Mouse (Mus musculus): Measurements from ENCODE around the gene Tbl2. TPM values are rescaled to one million over a fixed set of nuclear protein-coding genes. Genes with fewer than 3 reads are reported as not detected.

The Tbl2 gene
- polyA plus RNA-seq, 1 experiment: 17.0 TPM

- no peak for TF ChIP-seq CTCF (IDR thresholded peaks at IDR 0.05; ENCODE audit: control insufficient read depth, insufficient read depth, insufficient read length)
- no peak for TF ChIP-seq MYOD1 (IDR thresholded peaks at IDR 0.05; ENCODE audit: control insufficient read depth, insufficient read length, low read depth)
- no peak for TF ChIP-seq USF1 (IDR thresholded peaks at IDR 0.05; ENCODE audit: low read depth)
- no peak for TF ChIP-seq CEBPB (IDR thresholded peaks at IDR 0.05; ENCODE audit: low read depth)
- TF ChIP-seq FOSL1 (IDR thresholded peaks at IDR 0.05; ENCODE audit: insufficient read depth, low read length, poor library complexity, severe bottlenecking): no peak
- TF ChIP-seq MAX (IDR thresholded peaks at IDR 0.05): no peak
- TF ChIP-seq MYOG (IDR thresholded peaks at IDR 0.05; ENCODE audit: control insufficient read depth, extremely low read depth, insufficient read length): no peak
These were observed 46.9 kb downstream of the Tbl2 start for GRCm38 (mm10) chr5:135196367-135196766.

GRCm38 (mm10) chr5:135202763-135203162 is 53.3 kb downstream of the Tbl2 start:
- no peaks in the 10 kb centered on the region for H3K27me3 ChIP-seq (ENCODE audit: control insufficient read depth, insufficient read depth, insufficient read length)
- peaks cover 92% of the 10 kb centered on the region for H3K36me3 ChIP-seq (ENCODE audit: control insufficient read depth, insufficient read depth)
- H3ac ChIP-seq (ENCODE audit: control insufficient read depth, insufficient read length, low read depth): no peak overlapping the region
- H3K79me3 ChIP-seq (ENCODE audit: low read depth): peaks cover 79% of the 10 kb centered on the region
- H3K4me3 ChIP-seq (ENCODE audit: insufficient read depth, poor library complexity, severe bottlenecking): no peak overlapping the region
- TF ChIP-seq USF1 (IDR thresholded peaks at IDR 0.05; ENCODE audit: low read depth) (peak; percentile 79), CTCF (IDR thresholded peaks at IDR 0.05; ENCODE audit: control insufficient read depth, insufficient read depth, insufficient read length) (no peak), MYOD1 (IDR thresholded peaks at IDR 0.05; ENCODE audit: control insufficient read depth, insufficient read length, low read depth) (no peak)
- H3K79me2 ChIP-seq (ENCODE audit: control insufficient read depth, insufficient read depth): peaks cover 100% of the 10 kb centered on the region

More at GRCm38 (mm10) chr5:135196367-135196766, 46.9 kb downstream of the Tbl2 start:
- Histone ChIP-seq H3K79me3 (ENCODE audit: low read depth) (peaks cover 90% of the 10 kb centered on the region), H3K4me3 (ENCODE audit: insufficient read depth, poor library complexity, severe bottlenecking) (no peak overlapping the region), H3K27me3 (ENCODE audit: control insufficient read depth, insufficient read depth, insufficient read length) (no peaks in the 10 kb centered on the region), H3K36me3 (ENCODE audit: control insufficient read depth, insufficient read depth) (peaks cover 93% of the 10 kb centered on the region), H3ac (ENCODE audit: control insufficient read depth, insufficient read length, low read depth) (no peak overlapping the region), H3K79me2 (ENCODE audit: control insufficient read depth, insufficient read depth) (peaks cover 100% of the 10 kb centered on the region)

DNA sequence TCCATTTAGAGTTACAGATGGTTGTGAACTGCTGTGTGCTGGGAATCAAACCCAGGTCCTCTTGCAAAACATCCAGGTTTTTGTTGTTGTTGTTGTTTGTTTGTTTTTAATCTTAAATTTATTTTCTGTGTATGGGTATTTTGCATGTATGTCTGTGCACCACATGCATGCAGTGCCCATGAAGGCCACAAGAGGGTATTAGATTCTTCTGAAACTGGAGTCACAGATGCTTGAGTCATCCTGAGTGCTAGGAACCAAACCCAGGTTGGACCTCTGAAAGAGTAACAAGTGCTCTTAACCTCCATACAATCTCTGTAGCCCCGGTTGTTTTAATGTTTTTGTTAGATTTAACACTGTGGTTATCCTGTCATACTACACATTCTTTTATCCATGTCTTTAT is 58.7 kb downstream of the Tbl2 start:
- TF ChIP-seq CEBPB (IDR thresholded peaks at IDR 0.05; ENCODE audit: low read depth) (no peak), FOSL1 (IDR thresholded peaks at IDR 0.05; ENCODE audit: insufficient read depth, low read length, poor library complexity, severe bottlenecking) (no peak)
- Histone ChIP-seq H3K36me3 (ENCODE audit: control insufficient read depth, insufficient read depth) (peaks cover 98% of the 10 kb centered on the region), H3K27me3 (ENCODE audit: control insufficient read depth, insufficient read depth, insufficient read length) (no peaks in the 10 kb centered on the region), H3K4me3 (ENCODE audit: insufficient read depth, poor library complexity, severe bottlenecking) (no peak overlapping the region), H3K79me3 (ENCODE audit: low read depth) (peaks cover 46% of the 10 kb centered on the region), H3K79me2 (ENCODE audit: control insufficient read depth, insufficient read depth) (peaks cover 71% of the 10 kb centered on the region), H3ac (ENCODE audit: control insufficient read depth, insufficient read length, low read depth) (no peak overlapping the region)

Small RNA genes within 50 kb of the gene (microRNA-seq; reads per million reads assigned to microRNA genes)
- not detected for gene Gm25315 (ENCODE audit: borderline microRNAs expressed)

Other genes starting within 250 kb of the Tbl2 start
- gene Tmem270, start 242.9 kb upstream of the Tbl2 start, polyA plus RNA-seq (2012; fragmentation: generic; extraction: Trizol): not detected
- gene Cldn13, start 234.1 kb upstream of the Tbl2 start, polyA plus RNA-seq (2012; fragmentation: generic; extraction: Trizol): not detected
- gene Mettl27, start 217.3 kb upstream of the Tbl2 start, polyA plus RNA-seq (2012; fragmentation: generic; extraction: Trizol): 4.3 TPM
- 0.04 TPM for gene Cldn4, start 202.7 kb upstream of the Tbl2 start, polyA plus RNA-seq (2012; fragmentation: generic; extraction: Trizol)
- not detected for gene Cldn3, start 163.4 kb upstream of the Tbl2 start, polyA plus RNA-seq (2012; fragmentation: generic; extraction: Trizol)
- gene Abhd11, start 140.5 kb upstream of the Tbl2 start, polyA plus RNA-seq (2012; fragmentation: generic; extraction: Trizol): 26.8 TPM
- gene Stx1a, start 126.2 kb upstream of the Tbl2 start, polyA plus RNA-seq (2012; fragmentation: generic; extraction: Trizol): 5.3 TPM
- 16.8 TPM for gene Dnajc30, start 85.5 kb upstream of the Tbl2 start, polyA plus RNA-seq (2012; fragmentation: generic; extraction: Trizol)
- 63.8 TPM for gene Bud23, start 84.7 kb upstream of the Tbl2 start, polyA plus RNA-seq (2012; fragmentation: generic; extraction: Trizol)
- gene Vps37d, start 71.4 kb upstream of the Tbl2 start, polyA plus RNA-seq (2012; fragmentation: generic; extraction: Trizol): 3.5 TPM
- not detected for gene Mlxipl, start 59.8 kb upstream of the Tbl2 start, polyA plus RNA-seq (2012; fragmentation: generic; extraction: Trizol)
- 50.3 TPM for gene Bcl7b, start 18.6 kb downstream of the Tbl2 start, polyA plus RNA-seq (2012; fragmentation: generic; extraction: Trizol)
- gene Baz1b, start 37.6 kb downstream of the Tbl2 start, polyA plus RNA-seq (2012; fragmentation: generic; extraction: Trizol): 39.9 TPM
- gene Fzd9, start 101.6 kb downstream of the Tbl2 start, polyA plus RNA-seq (2012; fragmentation: generic; extraction: Trizol): 0.89 TPM
- not detected for gene Fkbp6, start 200.4 kb downstream of the Tbl2 start, polyA plus RNA-seq (2012; fragmentation: generic; extraction: Trizol)
- gene Trim50, start 203.6 kb downstream of the Tbl2 start, polyA plus RNA-seq (2012; fragmentation: generic; extraction: Trizol): not detected
- 33.0 TPM for gene Nsun5, start 220.3 kb downstream of the Tbl2 start, polyA plus RNA-seq (2012; fragmentation: generic; extraction: Trizol)
- 26.9 TPM for gene Pom121, start 244.9 kb downstream of the Tbl2 start, polyA plus RNA-seq (2012; fragmentation: generic; extraction: Trizol)